Mouse (Mus musculus): ENCODE data around the gene Efnb2. TPM values are rescaled to one million over a fixed set of nuclear protein-coding genes. Genes with fewer than 3 reads are reported as not detected.
A peak's percentile ranks its signal among the peaks of the same experiment; 100 is the strongest.

Gene Efnb2
- polyA plus RNA-seq, 1 experiment from 2014 or later, result 8.7 TPM

GRCm38 (mm10) chr8:8605621-8606020 lies 55.4 kb downstream of the Efnb2 start:
- 45% methylated on average over 4 of the region's 4 CpGs for WGBS
- H3K4me1 ChIP-seq (ENCODE audit: control insufficient read depth, insufficient read depth, low read length), result peaks cover 30% of the 10 kb centered on the region
- H3K27ac ChIP-seq (ENCODE audit: low read length), result 0 out of 2 replicates have a peak overlapping the region, but pooled peaks have one; percentile 22

GRCm38 (mm10) chr8:8603875-8604274 lies 57.2 kb downstream of the Efnb2 start:
- H3K4me2 ChIP-seq (ENCODE audit: low read depth, low read length), result no peak overlapping the region
- H3K4me3 ChIP-seq (replicated peaks; ENCODE audit: low read length), result no peak overlapping the region
- H3K27ac ChIP-seq (ENCODE audit: low read length), result peak overlapping the region; percentile 95
- no peaks in the 10 kb centered on the region for H3K36me3 ChIP-seq (ENCODE audit: control insufficient read depth, insufficient read depth, low read length)
- no peak for ATAC-seq (ENCODE audit: insufficient read depth, low FRiP score)
- no peaks in the 10 kb centered on the region for H3K9me3 ChIP-seq (replicated peaks; ENCODE audit: control insufficient read depth, low read length)
- H3K27me3 ChIP-seq (ENCODE audit: control insufficient read depth, insufficient read depth, low read length), result no peaks in the 10 kb centered on the region
- H3K9ac ChIP-seq (ENCODE audit: low read length), result no peak overlapping the region
- 48% methylated on average over 6 of the region's 6 CpGs for WGBS
- H3K4me1 ChIP-seq (ENCODE audit: control insufficient read depth, insufficient read depth, low read length), result peaks cover 22% of the 10 kb centered on the region

More at GRCm38 (mm10) chr8:8605621-8606020, 55.4 kb downstream of the Efnb2 start:
- no peak overlapping the region for H3K9ac ChIP-seq (ENCODE audit: low read length)
- no peak overlapping the region for H3K4me2 ChIP-seq (ENCODE audit: low read depth, low read length)
- no peak overlapping the region for H3K4me3 ChIP-seq (replicated peaks; ENCODE audit: low read length)
- ATAC-seq (ENCODE audit: insufficient read depth, low FRiP score), result no peak
- H3K9me3 ChIP-seq (replicated peaks; ENCODE audit: control insufficient read depth, low read length), result no peaks in the 10 kb centered on the region
- H3K36me3 ChIP-seq (ENCODE audit: control insufficient read depth, insufficient read depth, low read length), result no peaks in the 10 kb centered on the region
- H3K27me3 ChIP-seq (ENCODE audit: control insufficient read depth, insufficient read depth, low read length), result no peaks in the 10 kb centered on the region

- ATAC-seq (ENCODE audit: insufficient read depth, low FRiP score), result peak; percentile 94
- Histone ChIP-seq H3K9ac (ENCODE audit: low read length) (peak overlapping the region; percentile 11; the same call in 1 of the 2 replicates), H3K36me3 (ENCODE audit: control insufficient read depth, insufficient read depth, low read length) (no peaks in the 10 kb centered on the region), H3K4me2 (ENCODE audit: low read depth, low read length) (no peak overlapping the region), H3K27me3 (ENCODE audit: control insufficient read depth, insufficient read depth, low read length) (no peaks in the 10 kb centered on the region), H3K4me3 (replicated peaks; ENCODE audit: low read length) (no peak overlapping the region), H3K4me1 (ENCODE audit: control insufficient read depth, insufficient read depth, low read length) (peaks cover 22% of the 10 kb centered on the region), H3K27ac (ENCODE audit: low read length) (peak overlapping the region; percentile 95), H3K9me3 (replicated peaks; ENCODE audit: control insufficient read depth, low read length) (no peaks in the 10 kb centered on the region)
- WGBS, result 41% methylated on average over 7 of the region's 7 CpGs
These were observed 58.2 kb downstream of the Efnb2 start for GRCm38 (mm10) chr8:8602616-8603461.

- no peaks in the 10 kb centered on the region for H3K9me3 ChIP-seq (replicated peaks; ENCODE audit: control insufficient read depth, low read length)
- H3K27ac ChIP-seq (ENCODE audit: low read length), result no peak overlapping the region
- peaks cover 23% of the 10 kb centered on the region for H3K4me1 ChIP-seq (ENCODE audit: control insufficient read depth, insufficient read depth, low read length)
- no peak overlapping the region for H3K9ac ChIP-seq (ENCODE audit: low read length)
- no peak for ATAC-seq (ENCODE audit: insufficient read depth, low FRiP score)
- no peaks in the 10 kb centered on the region for H3K27me3 ChIP-seq (ENCODE audit: control insufficient read depth, insufficient read depth, low read length)
- H3K36me3 ChIP-seq (ENCODE audit: control insufficient read depth, insufficient read depth, low read length), result no peaks in the 10 kb centered on the region
- no peak overlapping the region for H3K4me3 ChIP-seq (replicated peaks; ENCODE audit: low read length)
- 84% methylated on average over 7 of the region's 7 CpGs for whole genome bisulfite sequencing
- H3K4me2 ChIP-seq (ENCODE audit: low read depth, low read length), result no peak overlapping the region
These were observed 61.1 kb downstream of the Efnb2 start for GRCm38 (mm10) chr8:8599931-8600330.

- Histone ChIP-seq H3K27me3 (ENCODE audit: control insufficient read depth, insufficient read depth, low read length) (no peaks in the 10 kb centered on the region), H3K4me1 (ENCODE audit: control insufficient read depth, insufficient read depth, low read length) (peaks cover 10% of the 10 kb centered on the region), H3K36me3 (ENCODE audit: control insufficient read depth, insufficient read depth, low read length) (no peaks in the 10 kb centered on the region), H3K9me3 (replicated peaks; ENCODE audit: control insufficient read depth, low read length) (no peaks in the 10 kb centered on the region), H3K4me3 (replicated peaks; ENCODE audit: low read length) (no peak overlapping the region), H3K4me2 (ENCODE audit: low read depth, low read length) (no peak overlapping the region), H3K27ac (ENCODE audit: low read length) (no peak overlapping the region), H3K9ac (ENCODE audit: low read length) (no peak overlapping the region)
- WGBS, result 40% methylated on average over 13 of the region's 13 CpGs
- ATAC-seq (ENCODE audit: insufficient read depth, low FRiP score), result no peak
These were observed 63.6 kb downstream of the Efnb2 start for GRCm38 (mm10) chr8:8597434-8597833.

- H3K9ac ChIP-seq (ENCODE audit: low read length), result no peak overlapping the region
- ATAC-seq (ENCODE audit: insufficient read depth, low FRiP score), result peak; percentile 56; the same call in 1 of the 2 replicates
- peaks cover 6% of the 10 kb centered on the region; the same call in 1 of the 2 replicates for H3K4me1 ChIP-seq (ENCODE audit: control insufficient read depth, insufficient read depth, low read length)
- H3K4me2 ChIP-seq (ENCODE audit: low read depth, low read length), result no peak overlapping the region
- no peak overlapping the region for H3K4me3 ChIP-seq (replicated peaks; ENCODE audit: low read length)
- no peaks in the 10 kb centered on the region for H3K27me3 ChIP-seq (ENCODE audit: control insufficient read depth, insufficient read depth, low read length)
- no peak overlapping the region for H3K27ac ChIP-seq (ENCODE audit: low read length)
- H3K36me3 ChIP-seq (ENCODE audit: control insufficient read depth, insufficient read depth, low read length), result no peaks in the 10 kb centered on the region
- H3K9me3 ChIP-seq (replicated peaks; ENCODE audit: control insufficient read depth, low read length), result no peaks in the 10 kb centered on the region
- WGBS, result 28% methylated on average over 12 of the region's 12 CpGs
These were observed 65.0 kb downstream of the Efnb2 start for GRCm38 (mm10) chr8:8595831-8596611.

- Histone ChIP-seq H3K9ac (ENCODE audit: low read length) (no peak overlapping the region), H3K36me3 (ENCODE audit: control insufficient read depth, insufficient read depth, low read length) (no peaks in the 10 kb centered on the region), H3K9me3 (replicated peaks; ENCODE audit: control insufficient read depth, low read length) (no peaks in the 10 kb centered on the region), H3K4me2 (ENCODE audit: low read depth, low read length) (no peak overlapping the region), H3K4me3 (replicated peaks; ENCODE audit: low read length) (no peak overlapping the region), H3K27ac (ENCODE audit: low read length) (no peak overlapping the region), H3K4me1 (ENCODE audit: control insufficient read depth, insufficient read depth, low read length) (peaks cover 6% of the 10 kb centered on the region; the same call in 1 of the 2 replicates), H3K27me3 (ENCODE audit: control insufficient read depth, insufficient read depth, low read length) (no peaks in the 10 kb centered on the region)
- no peak for ATAC-seq (ENCODE audit: insufficient read depth, low FRiP score)
- 87% methylated on average over 7 of the region's 7 CpGs for WGBS
These were observed 67.2 kb downstream of the Efnb2 start for GRCm38 (mm10) chr8:8593812-8594211.

GRCm38 (mm10) chr8:8593371-8593770 lies 67.7 kb downstream of the Efnb2 start:
- no peaks in the 10 kb centered on the region for H3K27me3 ChIP-seq (ENCODE audit: control insufficient read depth, insufficient read depth, low read length)
- no peak overlapping the region for H3K4me3 ChIP-seq (replicated peaks; ENCODE audit: low read length)
- H3K36me3 ChIP-seq (ENCODE audit: control insufficient read depth, insufficient read depth, low read length), result no peaks in the 10 kb centered on the region
- no peak overlapping the region for H3K9ac ChIP-seq (ENCODE audit: low read length)
- no peak for ATAC-seq (ENCODE audit: insufficient read depth, low FRiP score)
- H3K4me1 ChIP-seq (ENCODE audit: control insufficient read depth, insufficient read depth, low read length), result peaks cover 6% of the 10 kb centered on the region; the same call in 1 of the 2 replicates
- H3K4me2 ChIP-seq (ENCODE audit: low read depth, low read length), result no peak overlapping the region
- WGBS, result 94% methylated on average over 6 of the region's 6 CpGs
- H3K9me3 ChIP-seq (replicated peaks; ENCODE audit: control insufficient read depth, low read length), result no peaks in the 10 kb centered on the region
- no peak overlapping the region for H3K27ac ChIP-seq (ENCODE audit: low read length)

- H3K9ac ChIP-seq (ENCODE audit: low read length), result no peak overlapping the region
- ATAC-seq (ENCODE audit: insufficient read depth, low FRiP score), result no peak
- 90% methylated on average over 3 of the region's 3 CpGs for WGBS
- no peaks in the 10 kb centered on the region for H3K27me3 ChIP-seq (ENCODE audit: control insufficient read depth, insufficient read depth, low read length)
- H3K9me3 ChIP-seq (replicated peaks; ENCODE audit: control insufficient read depth, low read length), result no peaks in the 10 kb centered on the region
- no peak overlapping the region for H3K27ac ChIP-seq (ENCODE audit: low read length)
- no peak overlapping the region for H3K4me3 ChIP-seq (replicated peaks; ENCODE audit: low read length)
- H3K4me2 ChIP-seq (ENCODE audit: low read depth, low read length), result no peak overlapping the region
- H3K4me1 ChIP-seq (ENCODE audit: control insufficient read depth, insufficient read depth, low read length), result peaks cover 3% of the 10 kb centered on the region; the same call in 1 of the 2 replicates
- H3K36me3 ChIP-seq (ENCODE audit: control insufficient read depth, insufficient read depth, low read length), result no peaks in the 10 kb centered on the region
These were observed 68.7 kb downstream of the Efnb2 start for GRCm38 (mm10) chr8:8592331-8592730.

All from stomach, embryonic 16.5 days (tissue).